Mouse (Mus musculus) NIH3T3 (cell line): ENCODE results near the gene Elmo2.

ENCODE experiments used
- DNase-seq: peaks from one replicate; pipeline ENCODE4 v3.0.0-alpha.2; 2012; ENCODE audit warnings: low read depth

Elmo2 gene

GRCm38 (mm10) chr2:165323484-165323883 lies 2.8 kb downstream of the Elmo2 start:
- DNase-seq: no peak

GRCm38 (mm10) chr2:165321981-165322735 lies 4.1 kb downstream of the Elmo2 start:
- no peak for DNase-seq

GRCm38 (mm10) chr2:165321381-165321888 lies 4.8 kb downstream of the Elmo2 start:
- DNase-seq: no peak

GRCm38 (mm10) chr2:165320531-165321150 lies 5.6 kb downstream of the Elmo2 start:
- DNase-seq: peak; percentile 54

GRCm38 (mm10) chr2:165319503-165319902 lies 6.8 kb downstream of the Elmo2 start:
- DNase-seq: peak; percentile 14

GRCm38 (mm10) chr2:165318941-165319340 lies 7.3 kb downstream of the Elmo2 start:
- no peak for DNase-seq

- no peak for DNase-seq
Observed at GRCm38 (mm10) chr2:165317621-165318263, 8.5 kb downstream of the Elmo2 start.

GRCm38 (mm10) chr2:165316837-165317473 lies 9.3 kb downstream of the Elmo2 start:
- peak; percentile 68 for DNase-seq

- no peak for DNase-seq
Observed at GRCm38 (mm10) chr2:165316204-165316603, 10.1 kb downstream of the Elmo2 start.

GRCm38 (mm10) chr2:165314197-165314596 lies 12.1 kb downstream of the Elmo2 start:
- DNase-seq: no peak

- DNase-seq: no peak
Observed at GRCm38 (mm10) chr2:165312381-165312780, 13.9 kb downstream of the Elmo2 start.

GRCm38 (mm10) chr2:165311577-165311976 lies 14.7 kb downstream of the Elmo2 start:
- no peak for DNase-seq

GRCm38 (mm10) chr2:165310818-165311425 lies 15.4 kb downstream of the Elmo2 start:
- DNase-seq: no peak

GRCm38 (mm10) chr2:165307801-165308200 lies 18.5 kb downstream of the Elmo2 start:
- DNase-seq: no peak

GRCm38 (mm10) chr2:165305438-165305837 lies 20.8 kb downstream of the Elmo2 start:
- DNase-seq: no peak

- no peak for DNase-seq
Observed at GRCm38 (mm10) chr2:165304819-165305218, 21.5 kb downstream of the Elmo2 start.

- DNase-seq: no peak
Observed at GRCm38 (mm10) chr2:165303354-165304012, 22.8 kb downstream of the Elmo2 start.

- no peak for DNase-seq
Observed at GRCm38 (mm10) chr2:165301409-165301808, 24.9 kb downstream of the Elmo2 start.

- DNase-seq: no peak
Observed at GRCm38 (mm10) chr2:165300885-165301284, 25.4 kb downstream of the Elmo2 start.

- DNase-seq: no peak
Observed at GRCm38 (mm10) chr2:165300424-165300823, 25.9 kb downstream of the Elmo2 start.

- DNase-seq: no peak
Observed at GRCm38 (mm10) chr2:165297429-165297828, 28.9 kb downstream of the Elmo2 start.
